Mouse (Mus musculus) megakaryocyte, embryonic 14.5 days (primary cell): ENCODE measurements around the gene Zfp292.

Source experiments
- FLI1 ChIP-seq: IDR thresholded peaks from 2 replicates; pipeline ENCODE4 v1.6.1; 2012; ENCODE audit warnings: low read length, inconsistent platforms, mixed read lengths
- GATA1 ChIP-seq: IDR thresholded peaks from 3 replicates; pipeline ENCODE4 v1.6.1; 2012; ENCODE audit warnings: mixed read lengths, low read length, inconsistent platforms, borderline replicate concordance

- TF ChIP-seq GATA1 (no peak), FLI1 (no peak)
These were observed 1.7 kb downstream of the Zfp292 start for GRCm38 (mm10) chr4:34880921-34881650.
